Mouse (Mus musculus): Measurements from ENCODE around the gene Nudt14. TPM values are rescaled to one million over a fixed set of nuclear protein-coding genes. Genes with fewer than 3 reads are reported as not detected.

The Nudt14 gene
- polyA plus RNA-seq, 1 experiment from 2014 or later, result 5.3 TPM

DNA sequence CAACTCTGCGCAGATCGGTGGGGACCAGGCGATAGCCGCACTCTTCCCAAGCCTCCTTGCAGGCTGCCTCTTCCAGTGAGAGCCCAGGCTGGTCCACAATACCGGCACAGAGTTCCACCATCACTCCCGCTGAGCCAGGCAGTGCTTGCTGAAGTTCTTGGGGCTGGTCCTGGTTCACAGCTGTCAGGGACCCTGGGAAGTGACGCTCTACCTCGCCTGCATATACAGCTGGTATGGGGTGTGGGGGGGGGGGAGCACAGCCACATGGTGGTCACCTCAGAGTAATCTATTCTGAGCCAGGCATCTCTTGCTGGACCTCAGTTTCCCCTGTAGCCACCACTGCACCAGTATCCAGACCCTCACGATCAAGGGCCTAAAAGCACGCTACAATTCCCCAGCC, 3.6 kb downstream of the Nudt14 start:
- WGBS (ENCODE audit: missing documents), result over 99% methylated on average over 10 of the region's 10 CpGs
- H3K36me3 ChIP-seq (ENCODE audit: inconsistent target), result no peaks in the 10 kb centered on the region

DNA sequence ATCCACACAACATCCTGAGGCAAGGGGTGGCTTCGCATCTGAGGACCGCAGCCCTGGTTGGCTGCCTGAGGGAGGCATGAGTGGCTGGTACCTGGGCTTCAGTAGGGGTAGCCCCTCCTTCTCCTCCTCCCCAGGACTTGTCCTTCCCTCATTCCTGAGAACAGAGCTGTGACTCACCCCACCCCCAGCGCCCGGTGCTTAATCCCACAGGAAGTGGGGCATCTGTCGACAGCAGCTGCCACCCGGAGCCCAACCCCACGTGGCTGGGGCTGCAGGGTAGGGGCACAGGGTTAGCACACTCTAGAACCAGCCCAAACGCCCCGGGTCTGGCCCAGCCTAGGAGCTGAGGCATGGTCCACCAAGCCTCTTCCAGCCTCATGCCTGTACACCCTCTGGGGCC, 4.0 kb downstream of the Nudt14 start:
- no peaks in the 10 kb centered on the region for H3K36me3 ChIP-seq (ENCODE audit: inconsistent target)
- H3K4me3 ChIP-seq (ENCODE audit: inconsistent target), result no peak overlapping the region
- no peaks in the 10 kb centered on the region for H3K79me2 ChIP-seq (ENCODE audit: inconsistent target)
- 58% methylated on average over 9 of the region's 9 CpGs for WGBS (ENCODE audit: missing documents)
- no peak overlapping the region for H3K27ac ChIP-seq

More for the DNA sequence above, 3.6 kb downstream of the Nudt14 start:
- Histone ChIP-seq H3K4me3 (ENCODE audit: inconsistent target) (no peak overlapping the region), H3K79me2 (ENCODE audit: inconsistent target) (no peaks in the 10 kb centered on the region), H3K27ac (no peak overlapping the region)

DNA sequence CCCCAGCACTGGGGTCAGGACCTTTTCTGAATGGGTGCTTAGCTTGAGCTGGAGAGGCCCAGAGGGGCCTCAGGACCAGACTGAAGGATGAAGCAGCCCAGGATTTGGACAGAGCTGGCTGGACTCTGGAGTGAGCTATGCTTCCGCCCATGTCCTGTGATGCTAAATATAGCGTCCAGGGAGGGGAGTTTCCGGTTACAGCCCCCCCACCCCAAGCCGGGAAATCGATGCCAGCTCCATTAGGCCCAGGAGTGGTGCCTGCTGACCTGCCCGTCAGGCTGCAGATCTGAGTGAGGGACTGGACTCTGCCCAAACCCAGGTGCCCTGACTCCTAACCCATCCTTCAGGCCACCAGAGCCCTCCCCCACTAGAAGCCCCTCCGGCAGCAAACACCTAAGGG, 9.3 kb downstream of the Nudt14 start:
- H3K79me2 ChIP-seq (ENCODE audit: inconsistent target), result no peaks in the 10 kb centered on the region
- 59% methylated on average over 7 of the region's 7 CpGs for WGBS (ENCODE audit: missing documents)
- no peak overlapping the region for H3K27ac ChIP-seq
- H3K4me3 ChIP-seq (ENCODE audit: inconsistent target), result no peak overlapping the region
- H3K36me3 ChIP-seq (ENCODE audit: inconsistent target), result no peaks in the 10 kb centered on the region

DNA sequence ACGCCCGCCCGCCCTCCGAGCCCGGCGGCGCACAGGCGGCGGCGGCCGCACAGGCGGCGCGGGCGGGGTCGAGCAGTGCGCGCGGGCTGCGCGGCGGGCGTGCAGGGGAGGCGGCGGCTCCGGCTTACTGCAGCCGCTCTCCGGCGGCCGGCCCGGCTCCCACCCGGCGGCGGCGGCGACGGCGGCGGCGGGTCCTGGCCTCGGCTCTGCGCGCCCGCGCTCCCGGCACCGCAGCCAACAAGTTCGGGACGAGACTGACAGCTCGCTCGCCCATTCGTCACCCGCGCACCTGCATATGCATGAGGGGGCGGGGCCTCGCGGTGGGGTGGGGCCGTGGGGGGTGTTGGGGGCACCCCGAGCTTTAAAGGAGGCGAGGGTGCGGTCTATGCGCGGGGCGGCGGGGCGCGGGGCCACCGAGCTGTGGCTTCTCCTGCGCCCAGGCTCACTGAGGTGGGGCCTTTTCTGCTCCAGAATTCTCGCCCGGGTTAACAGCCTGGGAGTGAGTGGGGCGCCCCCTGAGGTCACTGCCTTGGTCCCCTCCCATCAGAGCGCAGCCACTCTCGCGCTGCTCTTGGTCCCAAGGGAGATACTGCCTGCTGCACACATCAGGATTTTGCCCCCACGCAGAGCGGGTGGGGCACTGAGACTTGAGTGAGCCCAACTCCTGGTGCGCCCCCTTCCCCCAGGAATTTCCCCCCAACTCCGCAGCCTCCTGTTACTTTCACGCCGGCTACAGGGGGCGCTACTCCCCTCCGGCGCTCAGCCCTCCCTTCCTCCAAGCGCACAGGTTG, 12.2 kb downstream of the Nudt14 start, which contains the start of gene Jag2:
Gene Jag2 (minus strand): TSS at position 215 of the 791 bp plus-strand sequence.
- WGBS (ENCODE audit: missing documents), result 6% methylated on average over 32 of the region's 85 CpGs
- H3K4me3 ChIP-seq (ENCODE audit: inconsistent target), result no peak within 1 kb of the TSS
- H3K36me3 ChIP-seq (ENCODE audit: inconsistent target), result no peaks in the 10 kb centered on the region

GRCm38 (mm10) chr12:112928401-112929241, 13.3 kb downstream of the Nudt14 start:
- Histone ChIP-seq H3K4me3 (ENCODE audit: inconsistent target) (no peak overlapping the region), H3K36me3 (ENCODE audit: inconsistent target) (no peaks in the 10 kb centered on the region), H3K79me2 (ENCODE audit: inconsistent target) (no peaks in the 10 kb centered on the region), H3K27ac (no peak overlapping the region)
- WGBS (ENCODE audit: missing documents), result 3% methylated on average over 71 of the region's 124 CpGs

More for the DNA sequence above, 12.2 kb downstream of the Nudt14 start, which contains the start of gene Jag2:
- H3K27ac ChIP-seq, result no peak within 1 kb of the TSS
- H3K79me2 ChIP-seq (ENCODE audit: inconsistent target), result no peaks in the 10 kb centered on the region

GRCm38 (mm10) chr12:112927265-112927664, 14.7 kb downstream of the Nudt14 start:
- 86% methylated on average over 14 of the region's 14 CpGs for WGBS (ENCODE audit: missing documents)
- Histone ChIP-seq H3K27ac (no peak overlapping the region), H3K36me3 (ENCODE audit: inconsistent target) (no peaks in the 10 kb centered on the region), H3K79me2 (ENCODE audit: inconsistent target) (no peaks in the 10 kb centered on the region), H3K4me3 (ENCODE audit: inconsistent target) (no peak overlapping the region)

DNA sequence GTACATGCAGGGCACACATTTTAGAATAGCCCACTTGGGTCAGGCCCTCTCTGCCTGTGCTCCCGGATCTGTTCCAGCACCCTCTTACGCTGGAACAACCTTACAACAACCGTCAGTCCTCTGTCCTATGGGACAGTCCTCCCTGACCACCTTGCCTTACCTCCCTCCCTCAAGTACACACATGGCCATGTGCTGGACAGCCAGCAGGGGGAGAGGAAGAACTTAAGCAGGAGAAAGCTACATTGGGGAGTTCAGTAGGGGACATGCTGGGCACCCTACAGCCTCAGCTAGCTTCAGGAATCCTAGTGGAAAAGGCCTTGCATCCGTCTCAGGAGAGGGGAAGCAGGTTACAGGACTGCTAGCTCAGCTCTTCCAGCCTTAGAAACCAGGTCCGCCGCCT, 16.0 kb downstream of the Nudt14 start:
- H3K4me3 ChIP-seq (ENCODE audit: inconsistent target), result no peak overlapping the region
- 94% methylated on average over 4 of the region's 6 CpGs for WGBS (ENCODE audit: missing documents)
- no peaks in the 10 kb centered on the region for H3K79me2 ChIP-seq (ENCODE audit: inconsistent target)
- no peaks in the 10 kb centered on the region for H3K36me3 ChIP-seq (ENCODE audit: inconsistent target)
- no peak overlapping the region for H3K27ac ChIP-seq

GRCm38 (mm10) chr12:112922541-112922940, 19.4 kb downstream of the Nudt14 start:
- Histone ChIP-seq H3K4me3 (ENCODE audit: inconsistent target) (no peak overlapping the region), H3K79me2 (ENCODE audit: inconsistent target) (no peaks in the 10 kb centered on the region), H3K27ac (no peak overlapping the region), H3K36me3 (ENCODE audit: inconsistent target) (no peaks in the 10 kb centered on the region)
- 64% methylated on average over 3 of the region's 3 CpGs for WGBS (ENCODE audit: missing documents)

GRCm38 (mm10) chr12:112921518-112921917, 20.4 kb downstream of the Nudt14 start:
- Histone ChIP-seq H3K4me3 (ENCODE audit: inconsistent target) (no peak overlapping the region), H3K79me2 (ENCODE audit: inconsistent target) (no peaks in the 10 kb centered on the region), H3K27ac (no peak overlapping the region), H3K36me3 (ENCODE audit: inconsistent target) (no peaks in the 10 kb centered on the region)
- WGBS (ENCODE audit: missing documents), result 96% methylated on average over 12 of the region's 12 CpGs

GRCm38 (mm10) chr12:112917906-112918305, 24.0 kb downstream of the Nudt14 start:
- H3K27ac ChIP-seq, result no peak overlapping the region
- no peaks in the 10 kb centered on the region for H3K79me2 ChIP-seq (ENCODE audit: inconsistent target)
- H3K36me3 ChIP-seq (ENCODE audit: inconsistent target), result no peaks in the 10 kb centered on the region
- no peak overlapping the region for H3K4me3 ChIP-seq (ENCODE audit: inconsistent target)
- WGBS (ENCODE audit: missing documents), result 34% methylated on average over 8 of the region's 8 CpGs

DNA sequence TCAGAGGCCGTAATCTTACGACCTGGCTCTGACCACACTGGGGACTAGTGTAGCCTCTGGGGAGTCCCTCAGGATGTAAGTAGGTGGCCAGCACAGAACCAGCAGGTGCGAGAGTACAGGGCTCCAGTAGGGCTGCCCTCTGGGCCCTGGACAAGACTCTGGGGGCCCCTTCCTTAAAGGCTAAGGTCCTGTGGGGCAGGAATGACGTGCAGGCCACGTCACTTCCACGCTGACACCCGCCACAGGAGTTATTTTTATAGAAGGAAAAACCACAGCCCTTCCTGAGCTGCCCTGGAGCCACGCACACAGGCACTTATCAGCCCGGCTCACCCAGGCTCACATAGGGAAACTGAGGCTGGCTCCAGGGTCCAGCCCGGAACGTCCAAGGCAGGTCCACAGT, 24.4 kb downstream of the Nudt14 start:
- 19% methylated on average over 11 of the region's 11 CpGs for WGBS (ENCODE audit: missing documents)
- H3K4me3 ChIP-seq (ENCODE audit: inconsistent target), result no peak overlapping the region

GRCm38 (mm10) chr12:112916698-112917400, 25.1 kb downstream of the Nudt14 start:
- no peaks in the 10 kb centered on the region for H3K79me2 ChIP-seq (ENCODE audit: inconsistent target)
- no peaks in the 10 kb centered on the region for H3K36me3 ChIP-seq (ENCODE audit: inconsistent target)
- no peak overlapping the region for H3K27ac ChIP-seq
- H3K4me3 ChIP-seq (ENCODE audit: inconsistent target), result no peak overlapping the region
- 96% methylated on average over 15 of the region's 16 CpGs for WGBS (ENCODE audit: missing documents)

More for the DNA sequence above, 24.4 kb downstream of the Nudt14 start:
- no peaks in the 10 kb centered on the region for H3K36me3 ChIP-seq (ENCODE audit: inconsistent target)
- no peaks in the 10 kb centered on the region for H3K79me2 ChIP-seq (ENCODE audit: inconsistent target)
- H3K27ac ChIP-seq, result no peak overlapping the region

- Histone ChIP-seq H3K36me3 (ENCODE audit: inconsistent target) (no peaks in the 10 kb centered on the region), H3K4me3 (ENCODE audit: inconsistent target) (no peak overlapping the region)
Observed at GRCm38 (mm10) chr12:112915587-112915986, 26.3 kb downstream of the Nudt14 start.

GRCm38 (mm10) chr12:112914527-112914926, 27.4 kb downstream of the Nudt14 start:
- H3K36me3 ChIP-seq (ENCODE audit: inconsistent target), result no peaks in the 10 kb centered on the region
- no peaks in the 10 kb centered on the region for H3K79me2 ChIP-seq (ENCODE audit: inconsistent target)
- WGBS (ENCODE audit: missing documents), result 68% methylated on average over 11 of the region's 11 CpGs
- H3K4me3 ChIP-seq (ENCODE audit: inconsistent target), result no peak overlapping the region
- H3K27ac ChIP-seq, result no peak overlapping the region

More at GRCm38 (mm10) chr12:112915587-112915986, 26.3 kb downstream of the Nudt14 start:
- no peaks in the 10 kb centered on the region for H3K79me2 ChIP-seq (ENCODE audit: inconsistent target)
- WGBS (ENCODE audit: missing documents), result 91% methylated on average over 13 of the region's 13 CpGs
- no peak overlapping the region for H3K27ac ChIP-seq

All from macrophage (primary cell).